8 mouse cellular contexts compared by ENCODE assay signal in the genomic region with DNA sequence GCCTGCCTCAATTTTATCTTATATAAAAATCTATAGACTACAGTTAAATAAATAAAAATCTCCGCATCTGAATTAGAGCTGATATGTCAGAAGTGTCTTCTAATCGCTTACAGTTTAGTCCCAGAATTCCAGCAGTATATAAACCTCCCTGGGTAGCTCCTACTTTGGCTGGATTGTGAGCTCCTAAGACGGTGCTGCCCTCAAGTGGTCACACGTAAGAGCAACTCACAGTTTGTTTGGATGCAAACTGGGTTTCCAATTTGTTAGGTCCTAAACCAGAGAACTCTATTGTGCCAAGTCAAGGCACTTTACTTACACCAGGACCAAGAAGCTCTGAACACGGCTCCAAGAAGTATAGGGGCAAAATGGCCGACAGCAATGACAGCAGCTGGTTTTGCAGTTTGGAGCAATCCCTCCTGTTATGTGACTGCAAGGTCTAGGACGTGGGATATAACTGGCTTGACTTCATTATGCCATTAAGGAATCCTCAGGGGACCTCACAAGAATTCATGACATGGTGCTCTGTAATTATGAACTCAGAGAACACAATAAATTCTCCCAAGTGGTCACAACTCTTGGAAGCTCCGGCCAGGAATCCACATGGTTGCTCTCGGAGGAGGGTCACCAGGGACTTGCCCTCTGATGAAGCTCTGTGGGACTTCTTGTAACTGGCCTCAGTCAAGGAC.
DNase-seq lines count a peak whose midpoint lies in the region; ATAC-seq and TF ChIP-seq lines count a peak whose summit lies in the region.

No protein-coding gene starts in this region.

- peak; percentile 78 for ATAC-seq in forebrain, embryonic 15.5 days (replicated peaks)

- 41% methylated on average over 9 of the region's 9 CpGs for WGBS in forebrain, embryonic 15.5 days

- H3K4me3 ChIP-seq in forebrain, embryonic 15.5 days = no peak overlapping the region

- no peaks in the 10 kb centered on the region for H3K4me1 ChIP-seq in forebrain, embryonic 15.5 days

- no peaks in the 10 kb centered on the region for H3K36me3 ChIP-seq in forebrain, embryonic 15.5 days

- H3K9ac ChIP-seq in forebrain, embryonic 15.5 days (replicated peaks) = no peak overlapping the region

- peak; percentile 76; the same call in 1 of the 2 replicates for TF ChIP-seq CTCF in brain, embryonic 14.5 days (IDR thresholded peaks at IDR 0.05; ENCODE audit: borderline replicate concordance, extremely low read depth, insufficient read depth, insufficient read length)

- no peak overlapping the region for H3K27ac ChIP-seq in forebrain, embryonic 15.5 days (replicated peaks)

- intact Hi-C loops in heart, postnatal 14 days (cut with DNase I) = loop anchor here (2.0 kb wide), 1 partner anchor 46 kb away; no protein-coding TSS in a partner anchor

- peak; percentile 57 to 84 for DNase-seq in adrenal gland, adult (ENCODE audit: inconsistent age in 2 of 2, low spot score in 1 of 2)
- DNase-seq in adrenal gland, postnatal 4 days (ENCODE audit: low spot score in 2 of 2) = no peak
- peak; percentile 87 for DNase-seq in brain, embryonic 14.5 days (ENCODE audit: low read depth)
- DNase-seq in heart, postnatal 14 days = peak; percentile 61 to 75
- DNase-seq in layer of hippocampus, adult 11-12 months (ENCODE audit: low spot score) = peak; percentile 50
- DNase-seq in lung, postnatal 25 days (ENCODE audit: low spot score) = peak; percentile 58
- peak; percentile 40 for DNase-seq in right cerebral cortex, postnatal 25 days

- H3K27me3 ChIP-seq in forebrain, embryonic 15.5 days = no peaks in the 10 kb centered on the region

- TF ChIP-seq POLR2A in brain, embryonic 14.5 days (IDR thresholded peaks at IDR 0.05; ENCODE audit: borderline replicate concordance, extremely low read depth, insufficient read depth, insufficient read length, poor library complexity, severe bottlenecking) = no peak

- H3K9me3 ChIP-seq in forebrain, embryonic 15.5 days = no peaks in the 10 kb centered on the region

- no peak overlapping the region for H3K4me2 ChIP-seq in forebrain, embryonic 15.5 days (replicated peaks)

Comparison
In these comparisons a context has a peak if more than half of its experiments do, and no peak if none do; other contexts are left out.
1. DNase-seq: peak in adrenal gland, adult (2 of 2), brain, embryonic 14.5 days (single experiment), heart, postnatal 14 days (2 of 2), layer of hippocampus, adult 11-12 months (single experiment), lung, postnatal 25 days (single experiment) and right cerebral cortex, postnatal 25 days (single experiment); none in adrenal gland, postnatal 4 days (0 of 2).